Mouse (Mus musculus) testis, adult 2 months (tissue): ENCODE measurements at regions not wholly inside any gene's neighbourhood (a gene's known extent, or its start where the extent isn't known, plus 50 kb on each side); places are given as distances from the start of the nearest gene placed in this dataset.
"Not testable (repeated sequence)": the region's sequence is repeated elsewhere in the genome, so short reads cannot be mapped to it uniquely, and the experiment has no call there.

Experiments used
- H3K27ac ChIP-seq: fragments of 200-500 bp; 2 replicates; pipeline ENCODE4 v1.5.1; 2012; ENCODE audit warnings: low read depth, low read length; ENCODE audit not compliant: control insufficient read depth, insufficient read depth
- H3K27me3 ChIP-seq: fragments of 200-500 bp; 2 replicates; pipeline ENCODE4 v1.6.1; 2012; ENCODE audit warnings: mild to moderate bottlenecking, low read length, moderate library complexity; ENCODE audit not compliant: control insufficient read depth, insufficient read depth
- H3K36me3 ChIP-seq: fragments of 200-500 bp; 2 replicates; pipeline ENCODE4 v1.6.1; 2012; ENCODE audit warnings: mild to moderate bottlenecking, low read length; ENCODE audit not compliant: control insufficient read depth, insufficient read depth
- H3K4me1 ChIP-seq: fragments of 200-500 bp; 2 replicates; pipeline ENCODE4 v1.6.1; 2012; ENCODE audit warnings: low read length; ENCODE audit not compliant: control insufficient read depth, insufficient read depth
- H3K4me3 ChIP-seq: fragments of 200-500 bp; 2 replicates; pipeline ENCODE4 v1.5.1; 2012; ENCODE audit warnings: low read depth, mild to moderate bottlenecking, low read length, moderate library complexity, mixed read lengths; ENCODE audit not compliant: control insufficient read depth
- CTCF ChIP-seq: fragments of 200-500 bp; IDR thresholded peaks from 2 replicates; pipeline ENCODE4 v1.5.1; 2012; ENCODE audit warnings: low read depth, mild to moderate bottlenecking, inconsistent platforms, low read length, moderate library complexity; ENCODE audit not compliant: control insufficient read depth, insufficient read depth, insufficient replicate concordance
- POLR2A ChIP-seq: fragments of 200-500 bp; IDR thresholded peaks from 2 replicates; pipeline ENCODE4 v1.6.1; 2012; ENCODE audit warnings: low read depth, mild to moderate bottlenecking, inconsistent platforms, low read length, moderate library complexity; ENCODE audit not compliant: control insufficient read depth

- H3K4me1 ChIP-seq, result no peaks in the 10 kb centered on the region
- H3K27me3 ChIP-seq, result no peaks in the 10 kb centered on the region
- no peak overlapping the region for H3K27ac ChIP-seq
- no peaks in the 10 kb centered on the region for H3K36me3 ChIP-seq
- no peak overlapping the region for H3K4me3 ChIP-seq
- TF ChIP-seq CTCF, result no peak
- TF ChIP-seq POLR2A, result no peak
These were observed 870.2 kb upstream of the Foxg1 start for GRCm38 (mm10) chr12:48512259-48512658.

DNA sequence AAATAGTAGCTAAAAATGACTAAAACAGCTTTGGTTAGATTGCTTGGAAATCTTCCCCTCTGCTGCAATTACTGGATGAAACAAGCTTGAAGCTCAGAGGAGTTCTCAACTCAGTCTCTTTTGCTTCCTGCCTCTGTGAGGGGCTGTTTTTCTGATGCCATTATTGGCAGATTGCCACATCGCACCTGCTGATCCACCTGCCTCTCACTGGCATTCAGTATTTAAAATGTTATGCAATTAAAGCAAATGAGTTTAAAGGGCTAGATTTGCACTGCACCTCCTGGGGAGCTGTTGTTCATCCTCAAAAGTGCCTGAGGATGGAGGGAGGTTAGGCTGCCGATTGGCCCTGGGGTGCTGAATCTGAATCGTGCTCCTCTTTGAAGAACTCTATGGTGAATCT is 860.5 kb upstream of the Foxg1 start:
- no peak for TF ChIP-seq POLR2A
- TF ChIP-seq CTCF, result no peak
- H3K4me3 ChIP-seq, result no peak overlapping the region
- H3K27me3 ChIP-seq, result no peaks in the 10 kb centered on the region
- H3K27ac ChIP-seq, result no peak overlapping the region
- no peaks in the 10 kb centered on the region for H3K4me1 ChIP-seq
- no peaks in the 10 kb centered on the region for H3K36me3 ChIP-seq

- H3K36me3 ChIP-seq, H3K27me3 ChIP-seq, H3K4me3 ChIP-seq, H3K4me1 ChIP-seq, H3K27ac ChIP-seq: not testable (repeated sequence)
These were observed 822.8 kb upstream of the Foxg1 start for GRCm38 (mm10) chr12:48559690-48560089.

- Histone ChIP-seq H3K27ac (no peak overlapping the region), H3K36me3 (no peaks in the 10 kb centered on the region), H3K27me3 (no peaks in the 10 kb centered on the region), H3K4me3 (no peak overlapping the region), H3K4me1 (no peaks in the 10 kb centered on the region)
- TF ChIP-seq CTCF (no peak), POLR2A (no peak)
These were observed 777.9 kb upstream of the Foxg1 start for GRCm38 (mm10) chr12:48604401-48605197.

GRCm38 (mm10) chr12:48605423-48605822 is 777.0 kb upstream of the Foxg1 start:
- H3K27me3 ChIP-seq, result no peaks in the 10 kb centered on the region
- no peak for TF ChIP-seq CTCF
- no peak overlapping the region for H3K4me3 ChIP-seq
- H3K36me3 ChIP-seq, result no peaks in the 10 kb centered on the region
- no peak overlapping the region for H3K27ac ChIP-seq
- no peaks in the 10 kb centered on the region for H3K4me1 ChIP-seq

GRCm38 (mm10) chr12:48609391-48609790 is 773.1 kb upstream of the Foxg1 start:
- H3K27ac ChIP-seq, result no peak overlapping the region
- no peaks in the 10 kb centered on the region for H3K36me3 ChIP-seq
- no peaks in the 10 kb centered on the region for H3K27me3 ChIP-seq
- no peak for TF ChIP-seq POLR2A
- no peak for TF ChIP-seq CTCF
- H3K4me3 ChIP-seq, result peak overlapping the region; percentile 5; the same call in 1 of the 2 replicates
- H3K4me1 ChIP-seq, result no peaks in the 10 kb centered on the region

DNA sequence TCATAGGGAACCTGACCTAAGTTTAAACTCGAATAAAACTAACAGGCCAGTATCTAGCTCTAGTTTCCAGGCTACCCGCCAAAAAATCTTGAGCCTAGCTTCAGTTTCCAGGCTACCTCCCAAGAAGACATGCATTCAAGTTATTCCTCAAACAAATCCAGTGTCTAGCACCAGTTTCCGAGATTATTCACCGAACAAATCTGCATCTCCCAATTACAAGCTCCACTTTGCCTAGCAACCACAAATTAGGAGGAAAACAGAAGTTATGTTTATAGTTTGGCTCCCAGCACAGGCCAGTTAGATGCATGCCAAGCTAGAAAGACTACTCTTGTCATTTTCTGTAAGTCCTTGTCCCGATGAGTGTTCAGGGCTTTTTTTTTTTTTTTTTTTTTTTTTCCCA is 770.4 kb upstream of the Foxg1 start:
- no peak overlapping the region for H3K4me3 ChIP-seq
- no peaks in the 10 kb centered on the region for H3K27me3 ChIP-seq
- H3K4me1 ChIP-seq, result no peaks in the 10 kb centered on the region
- no peak for TF ChIP-seq CTCF
- H3K27ac ChIP-seq, result no peak overlapping the region
- H3K36me3 ChIP-seq, result no peaks in the 10 kb centered on the region

DNA sequence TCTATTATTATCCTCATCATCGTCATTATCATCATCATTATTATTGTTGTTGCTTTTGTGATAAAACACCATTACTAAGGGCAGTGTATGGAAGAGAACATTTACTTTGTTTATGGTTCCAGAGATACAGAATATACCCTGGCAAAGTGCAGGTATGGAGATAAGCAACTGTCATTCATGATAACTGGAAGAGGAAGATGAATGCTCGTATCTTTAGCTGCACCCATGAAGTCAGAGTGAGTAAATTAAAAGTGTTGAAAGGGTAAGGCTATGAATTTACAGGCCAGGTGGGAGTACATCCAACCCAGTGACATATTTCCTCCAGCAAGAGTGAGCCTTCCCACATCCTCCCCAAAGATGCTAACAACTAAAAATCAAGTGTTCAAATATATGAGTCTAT is 766.1 kb upstream of the Foxg1 start:
- no peaks in the 10 kb centered on the region for H3K27me3 ChIP-seq
- H3K4me1 ChIP-seq, result no peaks in the 10 kb centered on the region
- no peak for TF ChIP-seq CTCF
- no peak for TF ChIP-seq POLR2A
- H3K36me3 ChIP-seq, result no peaks in the 10 kb centered on the region
- no peak overlapping the region for H3K27ac ChIP-seq
- H3K4me3 ChIP-seq, result no peak overlapping the region
